Mouse (Mus musculus): ENCODE results near the gene Olfr282. TPM values are rescaled to one million over a fixed set of nuclear protein-coding genes. Genes with fewer than 3 reads are reported as not detected.

Gene Olfr282
- not detected for polyA plus RNA-seq (2017; shearing (Covaris generic))

GRCm38 (mm10) chr15:98430925-98431324, at the start of gene Olfr282:
TSS of gene Olfr282 (plus strand) at chr15:98431225.

GRCm38 (mm10) chr15:98452288-98452687, 21.3 kb downstream of the Olfr282 start, which contains the start of gene Olfr281:
TSS of gene Olfr281 (plus strand) at chr15:98452588.

GRCm38 (mm10) chr15:98469596-98469995, 38.6 kb downstream of the Olfr282 start, which contains the start of gene OR5BS1P:
TSS of gene OR5BS1P (plus strand) at chr15:98469896.

GRCm38 (mm10) chr15:98482701-98483100, 51.7 kb downstream of the Olfr282 start, which contains the start of gene Lalba:
TSS of gene Lalba (minus strand) at chr15:98482721.

Other genes with a start within 250 kb of the Olfr282 start
- not detected for gene Olfr288, start 235.7 kb upstream of the Olfr282 start, polyA plus RNA-seq (2017; shearing (Covaris generic))
- not detected for gene Gm44579, start 210.2 kb upstream of the Olfr282 start, polyA plus RNA-seq (2017; shearing (Covaris generic))
- gene Olfr287, start 210.2 kb upstream of the Olfr282 start, polyA plus RNA-seq (2017; shearing (Covaris generic)) = not detected
- gene Olfr286, start 196.8 kb upstream of the Olfr282 start, polyA plus RNA-seq (2017; shearing (Covaris generic)) = 0.07 TPM
- gene H1fnt, start 173.9 kb upstream of the Olfr282 start, polyA plus RNA-seq (2017; shearing (Covaris generic)) = not detected
- not detected for gene Zfp641, start 135.1 kb upstream of the Olfr282 start, polyA plus RNA-seq (2017; shearing (Covaris generic))
- gene Olfr285, start 113.9 kb upstream of the Olfr282 start, polyA plus RNA-seq (2017; shearing (Covaris generic)) = not detected
- not detected for gene Olfr284, start 90.2 kb upstream of the Olfr282 start, polyA plus RNA-seq (2017; shearing (Covaris generic))
- gene Olfr283, start 50.3 kb upstream of the Olfr282 start, polyA plus RNA-seq (2017; shearing (Covaris generic)) = not detected
- gene Olfr281, start 21.4 kb downstream of the Olfr282 start, polyA plus RNA-seq (2017; shearing (Covaris generic)) = 0.05 TPM
- gene OR5BS1P, start 38.7 kb downstream of the Olfr282 start, polyA plus RNA-seq (2017; shearing (Covaris generic)) = not detected
- 0.24 TPM for gene Lalba, start 51.5 kb downstream of the Olfr282 start, polyA plus RNA-seq (2017; shearing (Covaris generic))
- gene Olfr279, start 61.2 kb downstream of the Olfr282 start, polyA plus RNA-seq (2017; shearing (Covaris generic)) = 0.11 TPM
- gene Kansl2, start 103.0 kb downstream of the Olfr282 start, polyA plus RNA-seq (2017; shearing (Covaris generic)) = 113 TPM
- gene Ccnt1, start 139.7 kb downstream of the Olfr282 start, polyA plus RNA-seq (2017; shearing (Covaris generic)) = 64.4 TPM
- not detected for gene 4930415O20Rik, start 139.8 kb downstream of the Olfr282 start, polyA plus RNA-seq (2017; shearing (Covaris generic))
- gene Adcy6, start 178.9 kb downstream of the Olfr282 start, polyA plus RNA-seq (2017; shearing (Covaris generic)) = 5.2 TPM
- gene Cacnb3, start 199.6 kb downstream of the Olfr282 start, polyA plus RNA-seq (2017; shearing (Covaris generic)) = 0.71 TPM
- gene Ddx23, start 231.7 kb downstream of the Olfr282 start, polyA plus RNA-seq (2017; shearing (Covaris generic)) = 21.9 TPM
- gene Rnd1, start 246.2 kb downstream of the Olfr282 start, polyA plus RNA-seq (2017; shearing (Covaris generic)) = 0.87 TPM